Mouse (Mus musculus) brain, adult 10 weeks (tissue): ENCODE results near the gene Cox6a2. TPM values are rescaled to one million over a fixed set of nuclear protein-coding genes. Genes with fewer than 3 reads are reported as not detected.

Source experiments
- polyA plus RNA-seq: library from polyadenylated mRNA; stranded (reverse); fragments of 350-450 nt; fragmentation: Illumina TruSeq; extraction: RNeasy Lipid Tissue Mini Kit (QIAGEN cat#74804); gene quantifications from one replicate; pipeline ENCODE4 v1.2.3, GENCODE M21; 2015; ENCODE audit warnings: low read depth, low replicate concordance

The Cox6a2 gene
- 21.9 TPM for polyA plus RNA-seq

GRCm38 (mm10) chr7:128206152-128206551, at the start of gene Cox6a2:
Cox6a2 (minus strand) TSS chr7:128206387.

GRCm38 (mm10) chr7:128246496-128247391, 40.6 kb upstream of the Cox6a2 start, which contains the start of gene Tgfb1i1:
Tgfb1i1 (plus strand) TSS chr7:128246812.

GRCm38 (mm10) chr7:128237927-128238778, 32.0 kb upstream of the Cox6a2 start, which contains the start of gene 9130023H24Rik:
9130023H24Rik (minus strand) TSS chr7:128238031.

GRCm38 (mm10) chr7:128236856-128237592, 30.8 kb upstream of the Cox6a2 start, which contains the start of gene Armc5:
Armc5 (plus strand) TSS chr7:128237342.

Other genes with a start within 250 kb of the Cox6a2 start
- gene Fus, start 238.9 kb downstream of the Cox6a2 start, polyA plus RNA-seq = 307 TPM
- gene Pycard, start 212.5 kb downstream of the Cox6a2 start, polyA plus RNA-seq = 4.3 TPM
- 0.34 TPM for gene Trim72, start 202.4 kb downstream of the Cox6a2 start, polyA plus RNA-seq
- gene Itgam, start 143.7 kb downstream of the Cox6a2 start, polyA plus RNA-seq = 11.5 TPM
- not detected for gene Gm49368, start 143.7 kb downstream of the Cox6a2 start, polyA plus RNA-seq
- gene Itgax, start 76.8 kb downstream of the Cox6a2 start, polyA plus RNA-seq = not detected
- 1.2 TPM for gene Itgad, start 52.0 kb downstream of the Cox6a2 start, polyA plus RNA-seq
- gene Armc5, start 31.0 kb upstream of the Cox6a2 start, polyA plus RNA-seq = 7.4 TPM
- 2.5 TPM for gene 9130023H24Rik, start 31.6 kb upstream of the Cox6a2 start, polyA plus RNA-seq
- 11.5 TPM for gene Tgfb1i1, start 40.4 kb upstream of the Cox6a2 start, polyA plus RNA-seq
- gene Slc5a2, start 59.3 kb upstream of the Cox6a2 start, polyA plus RNA-seq = not detected
- gene BC017158, start 91.8 kb upstream of the Cox6a2 start, polyA plus RNA-seq = 17.9 TPM
- 102 TPM for gene Rgs10, start 212.4 kb upstream of the Cox6a2 start, polyA plus RNA-seq